Mouse (Mus musculus) bone marrow, adult 2 months (tissue): ENCODE measurements at regions not wholly inside any gene's neighbourhood (a gene's known extent, or its start where the extent isn't known, plus 50 kb on each side); places are given as distances from the start of the nearest gene placed in this dataset.

Source experiments
- H3K27ac ChIP-seq: fragments of 200-500 bp; 2 replicates; pipeline ENCODE4 v1.5.1; 2012; ENCODE audit warnings: low read depth, mild to moderate bottlenecking, control low read depth, inconsistent platforms, low read length; ENCODE audit not compliant: control insufficient read depth, poor library complexity, insufficient read depth
- H3K4me1 ChIP-seq: fragments of 200-500 bp; 2 replicates; pipeline ENCODE4 v1.6.1; 2011; ENCODE audit warnings: low read length; ENCODE audit not compliant: control insufficient read depth, insufficient read depth
- H3K4me3 ChIP-seq: fragments of 200-500 bp; replicated peaks from 2 replicates; pipeline ENCODE3; 2011; ENCODE audit warnings: mild to moderate bottlenecking, low read depth, low read length, control low read depth; ENCODE audit not compliant: control insufficient read depth
- CTCF ChIP-seq: fragments of 200-500 bp; IDR thresholded peaks from 2 replicates; pipeline ENCODE4 v1.5.1; 2011; ENCODE audit warnings: low read length, control low read depth; ENCODE audit not compliant: control insufficient read depth, insufficient read depth
- POLR2A ChIP-seq: fragments of 200-500 bp; IDR thresholded peaks from 2 replicates; pipeline ENCODE4 v1.6.1; 2011; ENCODE audit warnings: low read depth, mild to moderate bottlenecking, control low read depth, low read length, borderline replicate concordance; ENCODE audit not compliant: control insufficient read depth
- WGBS: fragments of 180-500 bp; shearing (Covaris S2); methylation state at CpG from one replicate; pipeline ENCODE4 v1.1.7; 2018; 5-methylcytosine and 5-hydroxymethylcytosine counted together

- no peaks in the 10 kb centered on the region for H3K4me1 ChIP-seq
- no peak overlapping the region for H3K27ac ChIP-seq
- no peak overlapping the region for H3K4me3 ChIP-seq
- TF ChIP-seq POLR2A: no peak
- TF ChIP-seq CTCF: no peak
- WGBS: 81% methylated on average over 5 of the region's 5 CpGs
These were observed 133.0 kb upstream of the Btbd3 start for GRCm38 (mm10) chr2:138123331-138123730.

GRCm38 (mm10) chr2:138120868-138121267, 135.5 kb upstream of the Btbd3 start:
- Histone ChIP-seq H3K27ac (no peak overlapping the region), H3K4me1 (no peaks in the 10 kb centered on the region), H3K4me3 (no peak overlapping the region)
- WGBS: 53% methylated on average over 1 of the region's 1 CpGs
- no peak for TF ChIP-seq CTCF
- no peak for TF ChIP-seq POLR2A

- TF ChIP-seq POLR2A: no peak
- no peak for TF ChIP-seq CTCF
- Histone ChIP-seq H3K4me1 (no peaks in the 10 kb centered on the region), H3K4me3 (no peak overlapping the region), H3K27ac (no peak overlapping the region)
- WGBS: 55% methylated on average over 2 of the region's 2 CpGs
These were observed 136.2 kb upstream of the Btbd3 start for GRCm38 (mm10) chr2:138120131-138120530.

DNA sequence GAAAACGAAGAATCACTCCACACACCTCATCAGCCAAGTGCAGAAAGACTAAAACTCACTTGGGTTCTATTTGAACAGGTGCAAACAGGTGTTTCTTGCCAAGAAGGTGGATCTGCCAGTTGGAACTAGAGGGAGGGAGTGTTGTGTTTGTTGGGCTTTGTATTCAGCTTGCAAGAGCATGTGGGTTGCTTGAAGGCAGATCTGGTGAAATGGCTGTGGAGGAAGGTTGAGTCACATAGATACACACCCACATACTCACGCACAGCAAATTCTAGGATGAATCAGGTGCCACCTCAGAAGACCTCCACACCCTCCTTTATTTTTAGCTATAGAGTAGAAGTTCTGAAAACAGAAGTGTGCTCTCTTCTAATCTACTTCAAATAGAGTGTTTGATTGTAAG, 156.6 kb upstream of the Btbd3 start:
- H3K4me3 ChIP-seq: no peak overlapping the region
- TF ChIP-seq POLR2A (no peak), CTCF (no peak)
- H3K4me1 ChIP-seq: no peaks in the 10 kb centered on the region
- no peak overlapping the region for H3K27ac ChIP-seq
- WGBS: 58% methylated on average over 2 of the region's 2 CpGs

DNA sequence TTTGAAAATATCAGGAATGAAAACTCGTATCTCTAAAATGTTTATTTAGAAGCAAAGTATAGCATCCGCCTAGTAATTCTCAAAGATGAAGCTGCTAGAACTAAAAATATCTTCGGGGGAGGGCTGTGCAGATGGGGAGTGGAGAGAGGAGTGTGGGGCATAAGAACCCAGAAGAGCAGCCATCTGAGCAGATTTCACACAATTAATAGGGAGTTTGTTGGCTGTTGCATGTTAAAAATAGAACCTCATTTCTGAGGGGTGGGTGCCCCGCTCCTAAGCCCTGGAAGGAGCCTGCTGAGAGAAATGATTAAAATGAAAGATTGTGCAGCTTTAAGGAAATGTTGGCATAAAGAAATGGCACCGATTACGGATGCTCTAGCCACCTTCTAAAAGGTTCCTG, 171.0 kb upstream of the Btbd3 start:
- TF ChIP-seq CTCF (no peak), POLR2A (no peak)
- H3K4me3 ChIP-seq: no peak overlapping the region
- WGBS: 75% methylated on average over 6 of the region's 6 CpGs
- no peak overlapping the region for H3K27ac ChIP-seq
- no peaks in the 10 kb centered on the region for H3K4me1 ChIP-seq

- no peaks in the 10 kb centered on the region for H3K4me1 ChIP-seq
- no peak for TF ChIP-seq CTCF
- WGBS: 84% methylated on average over 6 of the region's 6 CpGs
- H3K4me3 ChIP-seq: no peak overlapping the region
- no peak overlapping the region for H3K27ac ChIP-seq
These were observed 171.6 kb upstream of the Btbd3 start for GRCm38 (mm10) chr2:138084564-138085283.

DNA sequence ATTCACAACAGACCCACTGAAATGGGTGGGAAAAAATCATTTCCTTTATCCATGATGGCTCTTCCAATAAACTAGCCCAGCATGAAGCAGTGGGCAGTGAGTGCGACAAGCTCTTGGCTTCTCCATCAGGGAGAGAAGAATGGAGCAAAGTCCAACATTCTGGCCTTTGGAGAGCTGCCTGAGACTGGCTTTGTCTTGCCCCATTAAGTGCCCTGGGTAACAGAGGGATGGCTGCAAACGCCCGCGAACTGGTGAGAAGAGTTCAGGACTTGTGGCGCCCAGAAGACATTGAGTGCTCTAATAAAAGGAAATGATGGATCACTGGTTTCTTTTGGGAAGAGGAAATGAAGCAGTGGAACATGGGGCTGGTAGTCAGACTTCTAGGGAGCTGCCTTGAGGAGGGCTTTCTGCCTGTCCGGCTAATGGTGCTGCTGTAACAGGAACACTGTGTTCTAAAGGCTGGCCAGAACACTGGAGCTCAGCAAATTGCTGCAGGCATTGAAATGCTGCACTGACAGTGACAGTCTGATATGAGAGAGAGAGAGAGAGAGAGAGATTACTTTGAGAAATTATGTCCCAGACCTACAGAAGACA, 182.2 kb upstream of the Btbd3 start:
- WGBS: 73% methylated on average over 6 of the region's 6 CpGs
- TF ChIP-seq POLR2A: no peak
- TF ChIP-seq CTCF: no peak

GRCm38 (mm10) chr2:138072165-138072728, 184.1 kb upstream of the Btbd3 start:
- Histone ChIP-seq H3K4me1 (no peaks in the 10 kb centered on the region), H3K4me3 (no peak overlapping the region), H3K27ac (no peak overlapping the region)
- TF ChIP-seq POLR2A (no peak), CTCF (no peak)
- 74% methylated on average over 6 of the region's 6 CpGs for WGBS

More for the DNA sequence above, 182.2 kb upstream of the Btbd3 start:
- Histone ChIP-seq H3K4me1 (no peaks in the 10 kb centered on the region), H3K4me3 (no peak overlapping the region), H3K27ac (no peak overlapping the region)

GRCm38 (mm10) chr2:138053081-138053480, 203.3 kb upstream of the Btbd3 start:
- WGBS: 61% methylated on average over 4 of the region's 4 CpGs
- Histone ChIP-seq H3K4me1 (no peaks in the 10 kb centered on the region), H3K27ac (no peak overlapping the region), H3K4me3 (no peak overlapping the region)
- TF ChIP-seq POLR2A: no peak
- no peak for TF ChIP-seq CTCF
